Mouse (Mus musculus): Measurements from ENCODE around the gene Kank3. TPM values are rescaled to one million over a fixed set of nuclear protein-coding genes. Genes with fewer than 3 reads are reported as not detected.

The Kank3 gene
- polyA plus RNA-seq, 1 experiment from 2014 or later = 33.5 TPM

- 55% methylated on average over 3 of the region's 3 CpGs for WGBS
- H3K4me3 ChIP-seq (ENCODE audit: low read depth, low read length) = no peak overlapping the region
- no peak overlapping the region for H3K4me2 ChIP-seq (replicated peaks; ENCODE audit: low read depth, low read length)
- no peaks in the 10 kb centered on the region for H3K27me3 ChIP-seq (ENCODE audit: control insufficient read depth, insufficient read depth, low read length)
- H3K9ac ChIP-seq (replicated peaks; ENCODE audit: low read depth, low read length) = no peak overlapping the region
- no peak overlapping the region for H3K27ac ChIP-seq (ENCODE audit: low read length)
- no peaks in the 10 kb centered on the region for H3K36me3 ChIP-seq (ENCODE audit: control insufficient read depth, insufficient read depth, low read length)
- H3K4me1 ChIP-seq (ENCODE audit: control insufficient read depth, insufficient read depth, low read length) = no peaks in the 10 kb centered on the region
- no peaks in the 10 kb centered on the region for H3K9me3 ChIP-seq (ENCODE audit: control insufficient read depth, low read depth, low read length)
- no peak for ATAC-seq (ENCODE audit: insufficient number of reproducible peaks, insufficient read depth, low FRiP score, low read depth)
Measured at GRCm38 (mm10) chr17:33798306-33798705, 12.0 kb upstream of the Kank3 start.

GRCm38 (mm10) chr17:33799277-33799676, 11.0 kb upstream of the Kank3 start:
- Histone ChIP-seq H3K9ac (replicated peaks; ENCODE audit: low read depth, low read length) (no peak overlapping the region), H3K27ac (ENCODE audit: low read length) (no peak overlapping the region), H3K4me3 (ENCODE audit: low read depth, low read length) (no peak overlapping the region), H3K4me1 (ENCODE audit: control insufficient read depth, insufficient read depth, low read length) (no peaks in the 10 kb centered on the region), H3K36me3 (ENCODE audit: control insufficient read depth, insufficient read depth, low read length) (no peaks in the 10 kb centered on the region), H3K27me3 (ENCODE audit: control insufficient read depth, insufficient read depth, low read length) (no peaks in the 10 kb centered on the region), H3K4me2 (replicated peaks; ENCODE audit: low read depth, low read length) (no peak overlapping the region), H3K9me3 (ENCODE audit: control insufficient read depth, low read depth, low read length) (no peaks in the 10 kb centered on the region)
- 46% methylated on average over 1 of the region's 1 CpGs for WGBS
- ATAC-seq (ENCODE audit: insufficient number of reproducible peaks, insufficient read depth, low FRiP score, low read depth) = no peak

GRCm38 (mm10) chr17:33802221-33802620, 8.1 kb upstream of the Kank3 start:
- no peaks in the 10 kb centered on the region for H3K4me1 ChIP-seq (ENCODE audit: control insufficient read depth, insufficient read depth, low read length)
- H3K27ac ChIP-seq (ENCODE audit: low read length) = no peak overlapping the region
- 0% methylated on average over 2 of the region's 2 CpGs for WGBS
- H3K27me3 ChIP-seq (ENCODE audit: control insufficient read depth, insufficient read depth, low read length) = no peaks in the 10 kb centered on the region
- no peak overlapping the region for H3K4me3 ChIP-seq (ENCODE audit: low read depth, low read length)
- H3K9ac ChIP-seq (replicated peaks; ENCODE audit: low read depth, low read length) = no peak overlapping the region
- H3K9me3 ChIP-seq (ENCODE audit: control insufficient read depth, low read depth, low read length) = no peaks in the 10 kb centered on the region
- no peak for ATAC-seq (ENCODE audit: insufficient number of reproducible peaks, insufficient read depth, low FRiP score, low read depth)
- no peaks in the 10 kb centered on the region for H3K36me3 ChIP-seq (ENCODE audit: control insufficient read depth, insufficient read depth, low read length)
- no peak overlapping the region for H3K4me2 ChIP-seq (replicated peaks; ENCODE audit: low read depth, low read length)

GRCm38 (mm10) chr17:33804205-33804604, 6.1 kb upstream of the Kank3 start:
- Histone ChIP-seq H3K27ac (ENCODE audit: low read length) (no peak overlapping the region), H3K36me3 (ENCODE audit: control insufficient read depth, insufficient read depth, low read length) (no peaks in the 10 kb centered on the region), H3K9me3 (ENCODE audit: control insufficient read depth, low read depth, low read length) (no peaks in the 10 kb centered on the region), H3K4me3 (ENCODE audit: low read depth, low read length) (no peak overlapping the region), H3K27me3 (ENCODE audit: control insufficient read depth, insufficient read depth, low read length) (no peaks in the 10 kb centered on the region), H3K9ac (replicated peaks; ENCODE audit: low read depth, low read length) (no peak overlapping the region), H3K4me1 (ENCODE audit: control insufficient read depth, insufficient read depth, low read length) (no peaks in the 10 kb centered on the region), H3K4me2 (replicated peaks; ENCODE audit: low read depth, low read length) (no peak overlapping the region)
- ATAC-seq (ENCODE audit: insufficient number of reproducible peaks, insufficient read depth, low FRiP score, low read depth) = no peak
- WGBS = 55% methylated on average over 4 of the region's 4 CpGs

GRCm38 (mm10) chr17:33804745-33805144, 5.6 kb upstream of the Kank3 start:
- 27% methylated on average over 1 of the region's 1 CpGs for WGBS
- Histone ChIP-seq H3K4me3 (ENCODE audit: low read depth, low read length) (no peak overlapping the region), H3K27ac (ENCODE audit: low read length) (no peak overlapping the region), H3K36me3 (ENCODE audit: control insufficient read depth, insufficient read depth, low read length) (no peaks in the 10 kb centered on the region), H3K9ac (replicated peaks; ENCODE audit: low read depth, low read length) (no peak overlapping the region), H3K9me3 (ENCODE audit: control insufficient read depth, low read depth, low read length) (no peaks in the 10 kb centered on the region), H3K4me1 (ENCODE audit: control insufficient read depth, insufficient read depth, low read length) (no peaks in the 10 kb centered on the region), H3K27me3 (ENCODE audit: control insufficient read depth, insufficient read depth, low read length) (no peaks in the 10 kb centered on the region), H3K4me2 (replicated peaks; ENCODE audit: low read depth, low read length) (no peak overlapping the region)
- no peak for ATAC-seq (ENCODE audit: insufficient number of reproducible peaks, insufficient read depth, low FRiP score, low read depth)

GRCm38 (mm10) chr17:33807181-33807888, 3.0 kb upstream of the Kank3 start:
- no peaks in the 10 kb centered on the region for H3K9me3 ChIP-seq (ENCODE audit: control insufficient read depth, low read depth, low read length)
- H3K36me3 ChIP-seq (ENCODE audit: control insufficient read depth, insufficient read depth, low read length) = no peaks in the 10 kb centered on the region
- H3K9ac ChIP-seq (replicated peaks; ENCODE audit: low read depth, low read length) = no peak overlapping the region
- no peak for ATAC-seq (ENCODE audit: insufficient number of reproducible peaks, insufficient read depth, low FRiP score, low read depth)
- no peaks in the 10 kb centered on the region for H3K4me1 ChIP-seq (ENCODE audit: control insufficient read depth, insufficient read depth, low read length)
- WGBS = 44% methylated on average over 8 of the region's 9 CpGs
- H3K27me3 ChIP-seq (ENCODE audit: control insufficient read depth, insufficient read depth, low read length) = no peaks in the 10 kb centered on the region
- no peak overlapping the region for H3K27ac ChIP-seq (ENCODE audit: low read length)
- no peak overlapping the region for H3K4me2 ChIP-seq (replicated peaks; ENCODE audit: low read depth, low read length)
- H3K4me3 ChIP-seq (ENCODE audit: low read depth, low read length) = no peak overlapping the region

- 30% methylated on average over 10 of the region's 10 CpGs for WGBS
- no peak overlapping the region for H3K4me2 ChIP-seq (replicated peaks; ENCODE audit: low read depth, low read length)
- H3K9ac ChIP-seq (replicated peaks; ENCODE audit: low read depth, low read length) = no peak overlapping the region
- no peaks in the 10 kb centered on the region for H3K4me1 ChIP-seq (ENCODE audit: control insufficient read depth, insufficient read depth, low read length)
- no peak overlapping the region for H3K27ac ChIP-seq (ENCODE audit: low read length)
- no peaks in the 10 kb centered on the region for H3K36me3 ChIP-seq (ENCODE audit: control insufficient read depth, insufficient read depth, low read length)
- no peak for ATAC-seq (ENCODE audit: insufficient number of reproducible peaks, insufficient read depth, low FRiP score, low read depth)
- no peak overlapping the region for H3K4me3 ChIP-seq (ENCODE audit: low read depth, low read length)
- no peaks in the 10 kb centered on the region for H3K9me3 ChIP-seq (ENCODE audit: control insufficient read depth, low read depth, low read length)
- H3K27me3 ChIP-seq (ENCODE audit: control insufficient read depth, insufficient read depth, low read length) = no peaks in the 10 kb centered on the region
Measured at GRCm38 (mm10) chr17:33808192-33808591, 2.1 kb upstream of the Kank3 start.

GRCm38 (mm10) chr17:33811142-33811516, 810 bp downstream of the Kank3 start:
- no peak overlapping the region; the same call in 1 of the 2 replicates for H3K27ac ChIP-seq (ENCODE audit: low read length)
- WGBS = 14% methylated on average over 7 of the region's 7 CpGs
- no peaks in the 10 kb centered on the region for H3K4me1 ChIP-seq (ENCODE audit: control insufficient read depth, insufficient read depth, low read length)
- peak overlapping the region; percentile 48 for H3K4me3 ChIP-seq (ENCODE audit: low read depth, low read length)
- H3K9me3 ChIP-seq (ENCODE audit: control insufficient read depth, low read depth, low read length) = no peaks in the 10 kb centered on the region
- no peak for ATAC-seq (ENCODE audit: insufficient number of reproducible peaks, insufficient read depth, low FRiP score, low read depth)
- no peak overlapping the region; the same call in 1 of the 2 replicates for H3K9ac ChIP-seq (replicated peaks; ENCODE audit: low read depth, low read length)
- H3K4me2 ChIP-seq (replicated peaks; ENCODE audit: low read depth, low read length) = peak overlapping the region; percentile 87
- H3K27me3 ChIP-seq (ENCODE audit: control insufficient read depth, insufficient read depth, low read length) = no peaks in the 10 kb centered on the region
- H3K36me3 ChIP-seq (ENCODE audit: control insufficient read depth, insufficient read depth, low read length) = no peaks in the 10 kb centered on the region

- Histone ChIP-seq H3K4me3 (ENCODE audit: low read depth, low read length) (no peak overlapping the region), H3K27ac (ENCODE audit: low read length) (no peak overlapping the region), H3K27me3 (ENCODE audit: control insufficient read depth, insufficient read depth, low read length) (no peaks in the 10 kb centered on the region), H3K9me3 (ENCODE audit: control insufficient read depth, low read depth, low read length) (no peaks in the 10 kb centered on the region), H3K9ac (replicated peaks; ENCODE audit: low read depth, low read length) (no peak overlapping the region), H3K4me1 (ENCODE audit: control insufficient read depth, insufficient read depth, low read length) (peaks cover 4% of the 10 kb centered on the region; the same call in 1 of the 2 replicates), H3K4me2 (replicated peaks; ENCODE audit: low read depth, low read length) (no peak overlapping the region), H3K36me3 (ENCODE audit: control insufficient read depth, insufficient read depth, low read length) (no peaks in the 10 kb centered on the region)
- ATAC-seq (ENCODE audit: insufficient number of reproducible peaks, insufficient read depth, low FRiP score, low read depth) = no peak
- WGBS = 41% methylated on average over 3 of the region's 3 CpGs
Measured at GRCm38 (mm10) chr17:33812475-33812874, 2.2 kb downstream of the Kank3 start.
